Mouse (Mus musculus): ENCODE results near the gene Anxa7. TPM values are rescaled to one million over a fixed set of nuclear protein-coding genes. Genes with fewer than 3 reads are reported as not detected.

Gene Anxa7
- polyA plus RNA-seq, 1 experiment from 2014 or later: 11.9 TPM

DNA sequence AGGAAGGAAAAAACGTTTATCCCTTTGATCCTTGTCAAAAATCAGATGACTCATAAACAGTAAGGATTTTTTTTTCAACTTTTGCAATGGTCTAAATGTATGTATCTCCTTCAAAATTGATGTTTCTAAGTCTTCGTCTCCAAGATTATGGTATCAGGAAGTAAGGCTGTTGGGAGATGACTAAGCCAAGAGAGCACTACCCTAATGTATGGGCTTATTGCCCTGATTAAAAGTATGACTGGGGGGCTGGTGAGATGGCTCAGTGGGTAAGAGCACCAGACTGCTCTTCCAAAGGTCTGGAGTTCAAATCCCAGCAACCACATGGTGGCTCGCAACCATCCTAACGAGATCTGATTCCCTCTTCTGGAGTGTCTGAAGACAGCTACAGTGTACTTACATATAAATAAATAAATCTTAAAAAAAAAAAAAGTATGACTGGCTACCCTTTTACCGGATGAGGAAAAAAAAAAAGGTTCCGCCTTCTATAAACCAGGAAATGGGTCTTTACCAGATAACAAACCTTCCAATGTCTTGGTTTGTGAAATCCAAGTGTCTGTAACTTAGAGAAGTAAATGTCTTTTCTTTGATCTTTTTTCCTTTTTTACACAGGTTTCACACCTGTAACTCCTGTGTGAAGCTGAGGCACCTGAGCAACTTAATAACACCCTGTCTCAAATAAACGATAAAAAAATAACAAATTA, 2.3 kb upstream of the Anxa7 start:
- WGBS: 87% methylated on average over 7 of the region's 7 CpGs
- H3K4me1 ChIP-seq (ENCODE audit: control insufficient read depth, insufficient read depth, low read length): 0 out of 2 replicates have a peak, but pooled peaks cover 2% of the 10 kb centered on the region

GRCm38 (mm10) chr14:20481211-20481610, 1.3 kb upstream of the Anxa7 start:
- Histone ChIP-seq H3K36me3 (ENCODE audit: control insufficient read depth, insufficient read depth, low read length) (no peaks in the 10 kb centered on the region), H3K9me3 (ENCODE audit: control insufficient read depth, low read length) (no peaks in the 10 kb centered on the region), H3K4me1 (ENCODE audit: control insufficient read depth, insufficient read depth, low read length) (0 out of 2 replicates have a peak, but pooled peaks cover 2% of the 10 kb centered on the region), H3K27ac (ENCODE audit: low read depth, low read length) (no peak overlapping the region), H3K27me3 (ENCODE audit: control insufficient read depth, insufficient read depth, low read length) (peaks cover 4% of the 10 kb centered on the region; the same call in 1 of the 2 replicates), H3K4me2 (no peak overlapping the region), H3K9ac (ENCODE audit: low read length) (no peak overlapping the region), H3K4me3 (ENCODE audit: low read depth, low read length) (no peak overlapping the region)
- 19% methylated on average over 5 of the region's 5 CpGs for WGBS
- no peak for ATAC-seq (ENCODE audit: low FRiP score)
- DNase-seq (ENCODE audit: low spot score, missing footprints): peak; percentile 33

More for the DNA sequence above, 2.3 kb upstream of the Anxa7 start:
- Histone ChIP-seq H3K27me3 (ENCODE audit: control insufficient read depth, insufficient read depth, low read length) (peaks cover 4% of the 10 kb centered on the region; the same call in 1 of the 2 replicates), H3K9ac (ENCODE audit: low read length) (no peak overlapping the region), H3K27ac (ENCODE audit: low read depth, low read length) (no peak overlapping the region), H3K4me2 (no peak overlapping the region), H3K36me3 (ENCODE audit: control insufficient read depth, insufficient read depth, low read length) (0 out of 2 replicates have a peak, but pooled peaks cover under 1% of the 10 kb centered on the region), H3K4me3 (ENCODE audit: low read depth, low read length) (no peak overlapping the region), H3K9me3 (ENCODE audit: control insufficient read depth, low read length) (no peaks in the 10 kb centered on the region)
- no peak for ATAC-seq (ENCODE audit: low FRiP score)
- peak; percentile 66 for DNase-seq (ENCODE audit: low spot score, missing footprints)

GRCm38 (mm10) chr14:20480195-20480579, 254 bp upstream of the Anxa7 start:
- H3K4me2 ChIP-seq: peak overlapping the region; percentile 91
- no peaks in the 10 kb centered on the region for H3K36me3 ChIP-seq (ENCODE audit: control insufficient read depth, insufficient read depth, low read length)
- 81% methylated on average over 1 of the region's 1 CpGs for WGBS
- H3K9ac ChIP-seq (ENCODE audit: low read length): peak overlapping the region; percentile 53
- no peak overlapping the region for H3K27ac ChIP-seq (ENCODE audit: low read depth, low read length)
- H3K4me1 ChIP-seq (ENCODE audit: control insufficient read depth, insufficient read depth, low read length): 0 out of 2 replicates have a peak, but pooled peaks cover 2% of the 10 kb centered on the region
- no peaks in the 10 kb centered on the region for H3K9me3 ChIP-seq (ENCODE audit: control insufficient read depth, low read length)
- peaks cover 4% of the 10 kb centered on the region; the same call in 1 of the 2 replicates for H3K27me3 ChIP-seq (ENCODE audit: control insufficient read depth, insufficient read depth, low read length)
- ATAC-seq (ENCODE audit: low FRiP score) (0 out of 2 replicates have a peak, but pooled peaks have one; percentile 4), DNase-seq (ENCODE audit: low spot score, missing footprints) (no peak)
- peak overlapping the region; percentile 59 for H3K4me3 ChIP-seq (ENCODE audit: low read depth, low read length)

DNA sequence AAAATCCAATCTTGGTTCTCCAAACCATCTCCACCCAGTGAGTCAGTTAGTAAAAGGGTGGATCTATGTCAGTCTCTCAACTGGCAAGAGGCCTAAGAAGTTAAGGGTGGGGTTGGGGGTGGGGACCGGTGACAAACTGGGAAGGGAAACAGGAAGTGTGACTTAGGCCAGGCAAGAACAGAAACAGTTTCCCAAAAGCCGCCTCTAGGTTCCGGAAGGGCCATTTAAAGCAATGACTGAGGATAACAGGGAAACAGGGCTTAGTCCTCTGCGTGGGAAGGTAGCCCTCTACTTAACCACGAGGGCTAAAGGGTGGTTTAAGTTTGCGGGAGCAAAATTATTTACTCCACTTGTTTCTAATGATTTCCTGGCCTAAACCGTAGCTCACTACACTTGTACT, 1.1 kb downstream of the Anxa7 start:
- Histone ChIP-seq H3K27me3 (ENCODE audit: control insufficient read depth, insufficient read depth, low read length) (peaks cover 4% of the 10 kb centered on the region; the same call in 1 of the 2 replicates), H3K4me1 (ENCODE audit: control insufficient read depth, insufficient read depth, low read length) (0 out of 2 replicates have a peak, but pooled peaks cover 2% of the 10 kb centered on the region), H3K36me3 (ENCODE audit: control insufficient read depth, insufficient read depth, low read length) (no peaks in the 10 kb centered on the region), H3K4me3 (ENCODE audit: low read depth, low read length) (peak overlapping the region; percentile 59; the same call in 1 of the 2 replicates), H3K27ac (ENCODE audit: low read depth, low read length) (no peak overlapping the region), H3K9me3 (ENCODE audit: control insufficient read depth, low read length) (no peaks in the 10 kb centered on the region), H3K9ac (ENCODE audit: low read length) (no peak overlapping the region), H3K4me2 (peak overlapping the region; percentile 91)
- DNase-seq (ENCODE audit: low spot score, missing footprints) (peak; percentile 79), ATAC-seq (ENCODE audit: low FRiP score) (no peak)
- 31% methylated on average over 7 of the region's 7 CpGs for WGBS

DNA sequence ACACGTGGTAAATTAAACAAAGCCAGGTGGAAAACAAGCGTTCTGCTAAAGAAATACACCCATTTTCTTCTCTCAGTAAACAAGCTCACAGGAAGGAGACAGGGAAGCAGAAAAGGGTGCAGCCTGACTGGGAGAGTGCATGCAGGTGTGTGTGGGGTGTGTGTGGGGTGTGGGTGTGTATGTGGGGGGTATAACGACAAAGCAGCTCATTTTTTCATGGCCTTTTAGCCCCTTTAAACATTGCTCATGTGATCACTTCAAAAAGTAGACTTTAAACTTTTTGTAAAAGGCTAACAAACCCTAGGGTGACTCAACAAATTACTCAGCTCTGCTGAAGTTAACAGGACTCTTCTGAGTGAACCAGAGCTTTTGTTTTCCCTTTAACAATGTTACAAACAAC, 1.5 kb downstream of the Anxa7 start:
- Histone ChIP-seq H3K4me1 (ENCODE audit: control insufficient read depth, insufficient read depth, low read length) (0 out of 2 replicates have a peak, but pooled peaks cover 2% of the 10 kb centered on the region), H3K27ac (ENCODE audit: low read depth, low read length) (no peak overlapping the region), H3K9ac (ENCODE audit: low read length) (no peak overlapping the region), H3K4me2 (no peak overlapping the region), H3K27me3 (ENCODE audit: control insufficient read depth, insufficient read depth, low read length) (peaks cover 4% of the 10 kb centered on the region; the same call in 1 of the 2 replicates), H3K4me3 (ENCODE audit: low read depth, low read length) (no peak overlapping the region), H3K9me3 (ENCODE audit: control insufficient read depth, low read length) (no peaks in the 10 kb centered on the region), H3K36me3 (ENCODE audit: control insufficient read depth, insufficient read depth, low read length) (no peaks in the 10 kb centered on the region)
- ATAC-seq (ENCODE audit: low FRiP score) (no peak), DNase-seq (ENCODE audit: low spot score, missing footprints) (no peak)
- WGBS: 66% methylated on average over 3 of the region's 3 CpGs

- Histone ChIP-seq H3K27ac (ENCODE audit: low read depth, low read length) (no peak overlapping the region), H3K9ac (ENCODE audit: low read length) (no peak overlapping the region), H3K36me3 (ENCODE audit: control insufficient read depth, insufficient read depth, low read length) (no peaks in the 10 kb centered on the region), H3K27me3 (ENCODE audit: control insufficient read depth, insufficient read depth, low read length) (peaks cover 4% of the 10 kb centered on the region; the same call in 1 of the 2 replicates), H3K4me3 (ENCODE audit: low read depth, low read length) (no peak overlapping the region), H3K4me2 (no peak overlapping the region), H3K9me3 (ENCODE audit: control insufficient read depth, low read length) (no peaks in the 10 kb centered on the region), H3K4me1 (ENCODE audit: control insufficient read depth, insufficient read depth, low read length) (0 out of 2 replicates have a peak, but pooled peaks cover 2% of the 10 kb centered on the region)
- WGBS: 39% methylated on average over 4 of the region's 4 CpGs
- DNase-seq (ENCODE audit: low spot score, missing footprints) (peak; percentile 77), ATAC-seq (ENCODE audit: low FRiP score) (no peak)
Measured at GRCm38 (mm10) chr14:20477261-20478025, 2.5 kb downstream of the Anxa7 start.

- H3K36me3 ChIP-seq (ENCODE audit: control insufficient read depth, insufficient read depth, low read length): no peaks in the 10 kb centered on the region
- no peak overlapping the region for H3K4me3 ChIP-seq (ENCODE audit: low read depth, low read length)
- ATAC-seq (ENCODE audit: low FRiP score) (no peak), DNase-seq (ENCODE audit: low spot score, missing footprints) (no peak)
- WGBS: 85% methylated on average over 14 of the region's 14 CpGs
- no peaks in the 10 kb centered on the region for H3K9me3 ChIP-seq (ENCODE audit: control insufficient read depth, low read length)
- no peak overlapping the region for H3K27ac ChIP-seq (ENCODE audit: low read depth, low read length)
- no peaks in the 10 kb centered on the region for H3K4me1 ChIP-seq (ENCODE audit: control insufficient read depth, insufficient read depth, low read length)
- H3K27me3 ChIP-seq (ENCODE audit: control insufficient read depth, insufficient read depth, low read length): no peaks in the 10 kb centered on the region
- H3K4me2 ChIP-seq: no peak overlapping the region
- H3K9ac ChIP-seq (ENCODE audit: low read length): no peak overlapping the region
Measured at GRCm38 (mm10) chr14:20460216-20460615, 19.7 kb downstream of the Anxa7 start.

- whole genome bisulfite sequencing: 95% methylated on average over 9 of the region's 9 CpGs
- no peak overlapping the region for H3K4me2 ChIP-seq
- no peaks in the 10 kb centered on the region for H3K4me1 ChIP-seq (ENCODE audit: control insufficient read depth, insufficient read depth, low read length)
- H3K36me3 ChIP-seq (ENCODE audit: control insufficient read depth, insufficient read depth, low read length): no peaks in the 10 kb centered on the region
- no peak overlapping the region for H3K4me3 ChIP-seq (ENCODE audit: low read depth, low read length)
- H3K27ac ChIP-seq (ENCODE audit: low read depth, low read length): no peak overlapping the region
- DNase-seq (ENCODE audit: low spot score, missing footprints) (no peak), ATAC-seq (ENCODE audit: low FRiP score) (no peak)
- H3K9ac ChIP-seq (ENCODE audit: low read length): no peak overlapping the region
- no peaks in the 10 kb centered on the region for H3K9me3 ChIP-seq (ENCODE audit: control insufficient read depth, low read length)
- H3K27me3 ChIP-seq (ENCODE audit: control insufficient read depth, insufficient read depth, low read length): no peaks in the 10 kb centered on the region
Measured at GRCm38 (mm10) chr14:20458378-20458777, 21.6 kb downstream of the Anxa7 start.

- WGBS: 96% methylated on average over 5 of the region's 5 CpGs
- ATAC-seq (ENCODE audit: low FRiP score): no peak
- H3K27me3 ChIP-seq (ENCODE audit: control insufficient read depth, insufficient read depth, low read length): no peaks in the 10 kb centered on the region
Measured at GRCm38 (mm10) chr14:20452929-20453328, 27.0 kb downstream of the Anxa7 start.

More at GRCm38 (mm10) chr14:20452929-20453328, 27.0 kb downstream of the Anxa7 start:
- Histone ChIP-seq H3K9me3 (ENCODE audit: control insufficient read depth, low read length) (no peaks in the 10 kb centered on the region), H3K4me2 (no peak overlapping the region), H3K4me1 (ENCODE audit: control insufficient read depth, insufficient read depth, low read length) (peaks cover 4% of the 10 kb centered on the region), H3K27ac (ENCODE audit: low read depth, low read length) (no peak overlapping the region), H3K4me3 (ENCODE audit: low read depth, low read length) (no peak overlapping the region), H3K9ac (ENCODE audit: low read length) (no peak overlapping the region), H3K36me3 (ENCODE audit: control insufficient read depth, insufficient read depth, low read length) (no peaks in the 10 kb centered on the region)
- DNase-seq (ENCODE audit: low spot score, missing footprints): no peak

Measured in midbrain, embryonic 11.5 days (tissue).